Mouse (Mus musculus) regulatory T cell (primary cell): ENCODE results near the gene Dusp23.

Source experiments
- in situ Hi-C: fragments of 300-600 bp; cut with MboI, MseI; formaldehyde crosslinking; loops from one replicate; pipeline ENCODE4 v1.15.1; 2025; ENCODE audit warnings: high pct_unique_total_duplicates

The Dusp23 gene

DNA sequence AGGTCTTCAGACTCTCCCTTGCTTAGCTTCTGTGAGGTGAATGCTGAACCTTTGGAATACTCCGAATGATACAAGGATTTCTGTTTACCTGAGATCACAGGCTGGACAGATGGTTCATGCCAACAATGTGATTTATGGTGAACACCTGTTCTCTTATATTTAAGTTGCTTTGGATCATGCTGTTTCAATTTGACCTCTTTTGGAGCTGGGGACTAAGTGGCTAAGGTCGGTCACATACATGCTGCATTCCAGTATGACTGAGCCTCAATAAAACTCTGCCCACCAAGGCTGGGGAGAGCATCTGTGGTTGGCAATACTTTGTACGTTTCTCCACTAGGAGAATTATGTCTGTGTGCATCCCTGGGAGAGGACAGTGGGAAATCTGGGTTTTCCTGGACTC is 8.7 kb downstream of the Dusp23 start:
- in situ Hi-C loops: no loop called here

DNA sequence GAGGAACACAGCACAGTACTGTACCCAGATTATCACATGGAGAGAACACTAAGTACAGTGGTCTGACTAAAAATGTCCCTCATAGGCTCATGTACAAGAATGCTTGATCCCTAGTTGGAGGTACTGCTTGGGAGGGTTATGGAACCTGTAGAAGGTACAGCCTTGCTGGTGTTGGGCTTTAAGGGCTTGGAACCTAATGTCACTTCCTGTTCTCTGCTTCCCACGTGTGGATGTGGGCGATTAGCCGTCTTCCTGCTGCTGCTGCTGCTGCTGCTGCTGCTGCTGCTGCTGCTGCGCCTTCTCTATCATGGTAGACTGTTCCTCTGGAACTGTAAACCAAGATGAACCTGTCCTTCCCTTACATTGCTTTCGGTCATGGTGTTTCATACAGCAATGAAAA is 9.2 kb downstream of the Dusp23 start:
- in situ Hi-C loops: no loop called here

DNA sequence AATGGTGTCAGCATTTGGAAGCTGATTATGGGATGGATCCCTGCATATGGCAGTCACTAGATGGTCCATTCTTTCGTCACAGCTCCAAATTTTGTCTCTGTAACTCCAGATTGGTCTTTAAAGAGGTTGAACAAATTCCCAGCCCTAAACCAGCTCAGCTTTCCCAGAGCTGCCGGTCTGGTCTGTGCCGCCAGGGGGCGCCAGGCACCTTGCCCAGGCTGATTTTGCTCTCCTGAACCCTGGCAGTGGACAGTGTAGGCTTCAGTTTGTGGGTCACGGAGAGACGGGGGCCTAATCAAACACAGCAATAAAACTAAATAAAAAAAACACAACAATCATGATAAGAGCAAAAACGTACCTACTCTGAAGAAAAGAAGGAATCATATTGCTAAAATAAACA is 13.5 kb downstream of the Dusp23 start:
- in situ Hi-C loops: loop anchor here (10.0 kb wide), 1 partner anchor 1764 kb away; no protein-coding TSS in a partner anchor

- in situ Hi-C loops: loop anchor here (10.0 kb wide), 1 partner anchor 1763 kb away; no protein-coding TSS in a partner anchor
Observed at GRCm38 (mm10) chr1:172618141-172618540, 14.6 kb downstream of the Dusp23 start.

GRCm38 (mm10) chr1:172617365-172618076 is 15.2 kb downstream of the Dusp23 start:
- in situ Hi-C loops: loop anchor here (10.0 kb wide), 1 partner anchor 1763 kb away; no protein-coding TSS in a partner anchor

DNA sequence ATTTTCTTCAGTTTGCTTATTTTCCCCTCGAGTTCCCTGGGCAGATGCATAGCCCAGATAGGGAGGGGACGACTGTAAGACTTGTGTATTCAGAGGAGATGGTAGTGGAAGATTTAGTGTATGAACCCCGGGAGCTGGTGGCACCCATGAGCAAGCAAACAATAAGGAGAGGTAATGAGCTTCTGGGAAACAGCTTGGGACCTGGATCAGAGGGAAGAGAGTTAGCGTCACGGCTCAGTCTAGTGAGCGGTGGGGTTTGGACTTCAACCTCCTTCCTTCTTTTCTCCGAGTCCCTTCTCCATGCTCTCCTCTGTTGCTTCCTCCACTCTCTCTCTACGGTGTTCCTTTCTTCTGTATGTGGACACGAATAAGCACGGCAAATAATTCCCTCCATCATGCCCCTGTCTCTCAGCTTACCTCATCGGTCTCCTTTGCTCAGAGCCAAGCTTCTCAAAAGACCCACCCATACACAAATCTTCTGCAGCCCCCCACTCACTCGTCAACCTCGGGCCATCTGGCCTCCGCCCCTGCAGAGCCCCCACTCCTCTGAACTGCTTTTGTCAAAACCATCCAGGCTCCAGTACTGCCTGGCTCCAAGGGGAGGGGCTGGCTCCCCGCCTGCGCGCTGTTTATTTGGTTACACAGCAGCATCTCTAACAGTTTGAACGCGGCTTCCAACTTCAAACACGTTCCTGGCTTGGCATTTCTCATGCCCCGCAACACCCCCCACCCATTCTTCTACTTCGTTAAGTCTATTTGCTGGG is 16.0 kb downstream of the Dusp23 start:
- in situ Hi-C loops: loop anchor here (10.0 kb wide), 1 partner anchor 1762 kb away; no protein-coding TSS in a partner anchor

GRCm38 (mm10) chr1:172615412-172615811 is 17.4 kb downstream of the Dusp23 start:
- in situ Hi-C loops: loop anchor here (10.0 kb wide), 1 partner anchor 1761 kb away; no protein-coding TSS in a partner anchor

DNA sequence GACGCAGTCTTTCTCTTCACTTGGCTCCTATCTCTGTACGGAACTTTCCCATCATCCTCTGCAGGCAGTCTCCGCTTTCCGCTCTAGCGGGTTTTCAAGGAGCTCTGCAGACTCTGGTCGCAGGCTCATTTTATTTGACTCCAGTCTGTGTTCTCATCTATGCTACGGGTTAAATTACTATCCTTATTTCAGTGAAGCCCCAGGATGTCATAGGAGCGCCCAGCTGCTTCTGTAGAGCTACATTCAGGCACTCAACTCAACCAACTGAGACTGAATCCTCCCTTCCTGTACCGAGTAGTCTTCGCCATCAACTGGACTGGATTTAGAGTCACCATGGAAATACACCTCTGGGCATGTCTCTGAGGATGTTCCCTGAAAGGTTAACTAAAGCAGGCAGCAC is 18.1 kb downstream of the Dusp23 start:
- in situ Hi-C loops: loop anchor here (10.0 kb wide), 1 partner anchor 1760 kb away; no protein-coding TSS in a partner anchor

GRCm38 (mm10) chr1:172612745-172613144 is 20.0 kb downstream of the Dusp23 start:
- in situ Hi-C loops: loop anchor here (10.0 kb wide), 1 partner anchor 1758 kb away; no protein-coding TSS in a partner anchor

- in situ Hi-C loops: loop anchor here (10.0 kb wide), 1 partner anchor 1757 kb away; no protein-coding TSS in a partner anchor
Observed at GRCm38 (mm10) chr1:172611304-172611703, 21.5 kb downstream of the Dusp23 start.

- in situ Hi-C loops: no loop called here
Observed at GRCm38 (mm10) chr1:172602326-172602725, 30.4 kb downstream of the Dusp23 start, which contains the start of gene Fcrl6. Gene Fcrl6, minus strand, starts transcription at chr1:172602551.

GRCm38 (mm10) chr1:172594495-172594894 is 38.3 kb downstream of the Dusp23 start:
- in situ Hi-C loops: no loop called here

- in situ Hi-C loops: no loop called here
Observed at GRCm38 (mm10) chr1:172593956-172594355, 38.8 kb downstream of the Dusp23 start.

DNA sequence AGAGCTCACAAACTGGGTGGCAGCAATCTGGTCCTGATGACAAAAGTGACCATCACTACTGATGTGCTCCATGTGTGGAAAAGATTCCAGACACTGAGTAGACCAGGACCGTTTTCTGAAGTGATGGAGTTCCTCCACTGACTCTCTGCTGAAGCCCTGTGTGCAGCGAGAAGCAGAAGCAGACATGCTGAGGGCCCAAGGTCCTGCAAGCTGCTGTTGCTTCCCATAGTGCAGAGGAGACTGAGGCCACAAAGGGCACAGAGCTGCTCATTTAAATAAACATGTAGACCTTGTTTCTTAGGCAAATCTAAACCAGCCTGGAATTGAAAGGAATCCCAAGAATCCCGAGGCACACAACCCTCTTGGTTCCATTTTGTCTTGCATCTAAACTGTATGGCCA is 39.4 kb downstream of the Dusp23 start:
- in situ Hi-C loops: no loop called here

- in situ Hi-C loops: no loop called here
Observed at GRCm38 (mm10) chr1:172590385-172590784, 42.4 kb downstream of the Dusp23 start, which contains the start of gene Slamf8. Gene Slamf8, minus strand, starts transcription at chr1:172590568.

DNA sequence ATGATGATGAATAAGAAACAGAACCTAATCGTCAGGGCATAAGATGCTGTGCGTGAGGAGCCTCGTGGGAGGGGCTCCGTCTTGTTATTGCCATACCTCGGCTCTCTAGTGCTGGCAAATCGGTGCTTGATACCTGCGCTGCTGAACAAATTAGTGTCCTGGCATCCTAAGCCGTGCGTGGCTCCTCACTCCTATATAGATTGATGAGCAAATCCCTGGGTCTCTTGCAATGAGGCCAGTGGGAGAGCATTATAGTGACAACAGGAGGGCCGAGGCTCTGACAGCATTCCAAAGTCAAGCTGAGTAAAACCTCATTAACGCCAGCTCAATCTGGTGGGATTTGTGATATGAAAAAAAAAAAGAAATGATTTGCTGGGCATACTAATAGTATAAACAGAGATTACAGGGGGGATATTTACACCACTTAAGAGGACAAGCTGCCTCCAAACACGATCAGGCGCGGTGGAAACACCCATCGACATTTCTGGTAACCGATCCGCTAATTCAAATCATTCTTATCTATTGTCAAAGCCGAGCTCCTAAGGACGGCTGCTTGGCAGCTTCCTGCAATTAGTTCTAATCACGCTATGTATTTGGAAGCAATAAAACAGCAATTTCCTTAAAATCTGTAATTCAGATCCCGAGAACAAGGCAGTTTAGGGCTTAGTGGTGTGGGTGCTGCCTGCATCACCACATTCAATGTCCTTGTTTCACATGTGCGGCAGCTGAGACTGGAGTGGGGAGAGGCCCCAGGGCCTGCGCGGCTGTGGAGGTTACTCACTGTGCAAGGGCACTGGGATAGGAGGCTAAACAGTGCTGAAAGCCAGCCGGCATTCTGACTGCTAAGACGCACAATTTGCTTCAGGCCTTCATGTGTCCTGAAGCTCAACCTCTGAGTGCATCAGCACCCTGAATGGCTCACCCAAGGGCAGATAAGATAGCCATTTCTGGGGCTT is 46.9 kb downstream of the Dusp23 start:
- in situ Hi-C loops: no loop called here

DNA sequence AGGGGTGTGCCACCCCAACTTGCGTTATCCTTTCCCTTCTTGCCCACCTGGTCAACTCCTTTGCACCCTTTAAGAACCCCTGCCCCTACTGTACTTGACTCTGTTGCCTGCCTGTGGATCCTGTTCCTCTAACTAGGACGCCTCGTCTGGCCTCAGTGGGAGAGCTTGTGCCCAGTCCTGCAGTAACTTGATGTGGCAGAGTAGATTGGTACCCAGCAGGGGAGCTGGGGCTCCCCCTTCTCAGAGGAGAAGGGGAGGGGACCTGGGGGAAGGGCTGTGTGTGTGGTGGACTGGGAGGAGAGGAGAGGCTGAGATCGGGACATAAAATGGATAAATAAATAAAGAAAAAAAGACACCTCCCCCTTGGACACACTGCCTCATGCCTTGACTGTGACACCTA is 47.7 kb downstream of the Dusp23 start:
- in situ Hi-C loops: no loop called here

- in situ Hi-C loops: no loop called here
Observed at GRCm38 (mm10) chr1:172584271-172584670, 48.5 kb downstream of the Dusp23 start.

- in situ Hi-C loops: no loop called here
Observed at GRCm38 (mm10) chr1:172582436-172582835, 50.3 kb downstream of the Dusp23 start.
